Mouse (Mus musculus): ENCODE data around the gene Mat1a. TPM values are rescaled to one million over a fixed set of nuclear protein-coding genes. Genes with fewer than 3 reads are reported as not detected.

Gene Mat1a
- 0.14 and 0.42 TPM in 2 replicates for polyA plus RNA-seq (2012; rRNA removed)

GRCm38 (mm10) chr14:41104853-41105444 is at the start of gene Mat1a:
Mat1a (plus strand) TSS chr14:41105035.

GRCm38 (mm10) chr14:41069108-41069507 is 35.7 kb upstream of the Mat1a start, which contains the start of gene Dydc2:
Dydc2 (minus strand) TSS chr14:41069208.

GRCm38 (mm10) chr14:41072229-41072943 is 32.4 kb upstream of the Mat1a start, which contains the start of gene Dydc1:
Dydc1 (plus strand) TSS chr14:41072911.

GRCm38 (mm10) chr14:41131540-41131939 is 26.7 kb downstream of the Mat1a start, which contains the start of gene Sftpa1:
Sftpa1 (plus strand) TSS chr14:41131782.

GRCm38 (mm10) chr14:41151220-41151898 is 46.5 kb downstream of the Mat1a start, which contains the start of gene Mbl1:
Mbl1 (plus strand) TSS chr14:41151458.

Other genes with a start within 250 kb of the Mat1a start
- gene Sh2d4b, start 211.8 kb upstream of the Mat1a start, polyA plus RNA-seq (2012; rRNA removed) = 0.08 and 0.17 TPM in 2 replicates
- 37.8 and 40.6 TPM in 2 replicates for gene Tspan14, start 138.2 kb upstream of the Mat1a start, polyA plus RNA-seq (2012; rRNA removed)
- gene Fam213a, start 91.2 kb upstream of the Mat1a start, polyA plus RNA-seq (2012; rRNA removed) = 3.6 and 5.7 TPM in 2 replicates
- gene Dydc2, start 35.8 kb upstream of the Mat1a start, polyA plus RNA-seq (2012; rRNA removed) = not detected in 2 replicates
- not detected in 2 replicates for gene Dydc1, start 32.1 kb upstream of the Mat1a start, polyA plus RNA-seq (2012; rRNA removed)
- 0.19 TPM in 1 of 2 replicates, not detected in the other for gene Sftpa1, start 26.7 kb downstream of the Mat1a start, polyA plus RNA-seq (2012; rRNA removed)
- not detected in 2 replicates for gene Mbl1, start 46.4 kb downstream of the Mat1a start, polyA plus RNA-seq (2012; rRNA removed)
- gene Sftpd, start 80.1 kb downstream of the Mat1a start, polyA plus RNA-seq (2012; rRNA removed) = not detected in 2 replicates
- not detected in 2 replicates for gene Gm2832, start 173.8 kb downstream of the Mat1a start, polyA plus RNA-seq (2012; rRNA removed)
- gene Gm5798, start 243.6 kb downstream of the Mat1a start, polyA plus RNA-seq (2012; rRNA removed) = not detected in 2 replicates